Mouse (Mus musculus) left cerebral cortex, adult 18-20 months (tissue): ENCODE data around the gene Agap3. TPM values are rescaled to one million over a fixed set of nuclear protein-coding genes. Genes with fewer than 3 reads are reported as not detected.

Source experiments
- DNase-seq, 2 experiments: peaks; one replicate each; pipeline ENCODE4 v3.0.0; 2021 to 2022; ENCODE audit warnings: low spot score in 2 of 2, mixed read lengths in 1 of 2
- total RNA-seq, 2 experiments: library from RNA; stranded (reverse); gene quantifications; 2 replicates each; pipeline ENCODE4 v1.2.3; 2021

The Agap3 gene
- total RNA-seq, 2 experiments from 2014 or later, result 517 to 575 TPM

GRCm38 (mm10) chr5:24427981-24428402, 24.0 kb upstream of the Agap3 start:
- DNase-seq, result no peak

GRCm38 (mm10) chr5:24428596-24428995, 23.4 kb upstream of the Agap3 start:
- DNase-seq, result no peak

GRCm38 (mm10) chr5:24433993-24434392, 18.0 kb upstream of the Agap3 start:
- DNase-seq, result no peak

DNA sequence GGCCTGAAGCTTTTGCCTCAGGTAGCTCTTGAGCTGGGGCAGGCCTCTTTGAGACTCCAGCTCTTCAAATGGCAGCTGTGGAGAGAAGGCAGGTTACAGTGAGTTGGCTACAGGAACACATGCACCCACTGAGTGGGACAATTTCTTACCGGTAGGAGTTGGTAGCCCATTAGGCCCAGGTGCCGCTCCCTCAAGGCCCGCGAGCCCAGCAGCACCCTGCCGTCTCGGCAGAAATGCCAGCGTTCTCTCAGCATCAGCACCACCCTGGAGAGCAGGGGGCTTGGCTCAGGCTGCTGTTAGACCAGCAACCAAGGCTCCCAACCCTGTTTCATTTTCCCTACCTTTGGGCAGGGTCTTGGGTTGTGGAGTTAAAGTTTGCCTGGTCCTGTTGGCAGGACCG, 10.8 kb upstream of the Agap3 start:
- no peak for DNase-seq

- DNase-seq, result no peak
Observed at GRCm38 (mm10) chr5:24442029-24442428, 9.9 kb upstream of the Agap3 start.

DNA sequence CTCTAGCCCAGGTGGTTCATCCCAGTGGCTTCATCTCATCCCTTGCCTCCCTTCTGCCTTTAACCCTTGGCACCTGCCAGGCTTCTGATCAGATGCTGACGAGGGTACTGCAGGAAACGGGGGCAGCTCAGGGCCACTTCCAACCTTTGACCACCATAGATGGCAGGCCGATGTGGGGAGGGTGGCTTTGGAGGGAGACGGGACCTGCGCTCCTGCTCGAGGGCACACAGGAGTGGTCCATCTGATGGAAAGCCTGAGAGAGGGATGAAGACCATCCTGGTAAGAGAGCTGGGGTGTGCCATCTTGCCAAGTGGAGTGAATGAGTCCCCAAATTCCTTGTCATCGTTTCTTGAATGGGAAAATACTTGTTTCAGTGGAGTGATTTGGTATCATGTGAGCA, 8.8 kb upstream of the Agap3 start:
- DNase-seq, result no peak

GRCm38 (mm10) chr5:24443927-24444326, 8.1 kb upstream of the Agap3 start:
- DNase-seq, result no peak

DNA sequence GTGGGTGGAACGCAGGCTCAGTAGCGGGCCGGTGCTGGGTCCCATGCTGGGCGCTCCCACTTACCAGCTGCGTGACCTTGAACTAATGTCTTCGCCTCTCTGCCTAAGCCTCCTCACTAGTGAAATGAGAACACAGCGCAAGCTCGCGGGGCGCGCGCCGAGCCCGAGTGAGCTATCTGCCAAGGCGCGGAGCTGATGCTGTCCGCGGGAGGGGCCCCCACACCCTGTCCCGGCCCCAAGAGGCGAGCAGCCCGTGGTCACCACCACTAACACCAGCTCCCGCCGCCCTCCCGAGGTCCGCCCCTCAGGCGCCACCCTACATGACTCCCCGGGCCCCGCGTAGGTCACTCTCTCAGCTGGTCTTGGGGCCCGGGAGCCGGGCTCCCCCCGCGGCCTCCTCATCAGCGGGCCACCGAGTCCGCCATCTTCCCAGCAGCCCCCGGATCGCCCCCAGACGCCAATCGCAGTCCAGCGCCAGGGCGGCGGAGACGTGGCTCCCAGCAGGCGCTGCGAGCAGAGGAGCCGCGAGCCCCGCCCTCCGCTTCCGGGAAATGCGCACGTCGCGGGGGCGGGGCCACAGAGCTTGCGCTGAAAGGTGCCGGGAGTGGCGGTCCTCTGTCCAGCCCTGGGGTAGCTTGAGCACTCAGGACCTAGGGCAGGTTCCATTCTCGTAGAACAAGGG, 7.1 kb upstream of the Agap3 start, which contains the start of gene Fastk:
Gene Fastk, minus strand, starts transcription at position 542 of the 682 bp plus-strand sequence.
- peak; percentile 96 to 97 for DNase-seq

GRCm38 (mm10) chr5:24445428-24446080, 6.4 kb upstream of the Agap3 start:
- no peak for DNase-seq

DNA sequence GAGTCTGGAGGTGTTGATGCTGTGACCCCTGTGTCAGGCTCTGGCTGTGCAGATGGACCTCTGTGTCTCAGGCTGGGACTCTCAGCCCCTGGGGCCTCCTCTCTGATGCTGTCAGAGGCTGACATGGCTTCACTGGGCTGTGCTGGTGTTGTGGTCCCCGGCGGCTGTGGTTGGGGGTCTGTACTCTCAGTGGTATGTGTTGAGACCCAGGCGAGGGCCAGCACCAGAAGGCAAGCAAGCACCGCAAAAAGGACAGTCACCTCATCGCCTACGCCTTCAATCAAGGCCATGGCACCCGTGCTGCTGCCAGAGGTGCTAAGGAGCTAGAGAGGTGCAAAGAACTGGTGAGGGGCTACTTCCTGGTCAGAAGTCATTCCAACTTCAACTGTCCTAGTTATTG, 5.3 kb upstream of the Agap3 start:
- DNase-seq, result no peak

- DNase-seq, result peak; percentile 82 to 90
Observed at GRCm38 (mm10) chr5:24447624-24448298, 4.2 kb upstream of the Agap3 start, which contains the start of gene Tmub1. Gene Tmub1 (minus strand): TSS chr5:24447854.

- DNase-seq, result peak; percentile 77 to 89
Observed at GRCm38 (mm10) chr5:24451264-24452029, 530 bp upstream of the Agap3 start.

GRCm38 (mm10) chr5:24452691-24453233, 785 bp downstream of the Agap3 start:
- DNase-seq, result peak; percentile 41 to 56

- peak in 1 of 2 experiments; percentile 25 for DNase-seq
Observed at GRCm38 (mm10) chr5:24453283-24453984, 1.5 kb downstream of the Agap3 start.

DNA sequence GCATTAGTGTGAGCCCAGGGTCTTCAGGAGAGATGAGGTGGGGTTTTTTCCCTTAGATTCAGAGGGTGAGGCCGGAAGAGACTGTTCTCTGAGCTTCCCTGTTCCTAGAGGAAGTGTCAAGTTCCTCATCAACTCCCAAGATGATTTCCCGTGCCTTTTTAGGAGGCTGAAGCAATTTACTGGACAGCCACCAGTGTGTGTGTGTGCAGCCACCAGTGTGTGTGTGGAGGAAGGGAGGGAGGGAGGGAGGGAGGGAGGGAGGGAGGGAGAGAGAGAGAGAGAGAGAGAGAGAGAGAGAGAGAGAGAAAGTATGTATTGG, 2.0 kb downstream of the Agap3 start:
- no peak for DNase-seq

DNA sequence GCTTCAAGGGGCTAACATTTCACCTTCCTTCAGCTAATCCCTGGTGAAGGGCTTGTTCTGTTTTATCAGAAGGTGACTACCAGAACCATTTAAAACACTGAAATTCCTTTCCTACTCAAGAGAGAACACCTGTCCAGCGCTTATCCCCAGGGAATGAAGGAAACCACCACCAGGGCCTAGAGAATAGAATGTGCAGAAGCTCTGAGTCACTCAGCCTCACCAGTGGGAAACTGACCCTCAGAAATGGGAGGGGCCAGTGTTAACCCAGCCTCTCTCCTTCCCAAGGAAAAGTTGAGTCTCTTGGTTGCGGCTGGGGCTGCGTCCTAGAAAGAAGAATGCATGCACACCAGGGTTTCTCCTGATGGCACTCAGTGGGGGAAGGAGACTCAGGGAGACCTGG, 3.1 kb downstream of the Agap3 start:
- DNase-seq, result no peak

DNA sequence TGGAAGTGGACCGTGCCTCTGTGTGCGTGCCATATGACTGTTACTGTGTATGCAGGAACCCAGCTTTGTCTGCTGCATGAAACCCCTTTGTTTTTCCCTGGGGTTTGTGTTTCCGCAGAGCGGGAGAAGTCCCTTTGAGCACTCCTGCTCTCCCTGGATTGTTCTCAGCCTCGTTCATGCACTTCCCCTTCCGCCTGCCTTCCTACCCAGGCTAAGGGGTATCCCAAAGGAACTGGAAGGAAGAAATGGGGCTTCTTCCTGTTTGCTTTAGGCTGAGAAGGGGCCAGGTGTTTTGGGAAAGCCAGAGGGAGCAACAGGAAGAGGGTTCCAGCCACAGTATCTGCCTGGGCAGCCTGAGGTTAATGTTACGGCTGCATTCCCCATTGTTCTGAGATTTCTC, 3.6 kb downstream of the Agap3 start:
- DNase-seq, result no peak

- no peak for DNase-seq
Observed at GRCm38 (mm10) chr5:24466762-24467161, 14.8 kb downstream of the Agap3 start.

DNA sequence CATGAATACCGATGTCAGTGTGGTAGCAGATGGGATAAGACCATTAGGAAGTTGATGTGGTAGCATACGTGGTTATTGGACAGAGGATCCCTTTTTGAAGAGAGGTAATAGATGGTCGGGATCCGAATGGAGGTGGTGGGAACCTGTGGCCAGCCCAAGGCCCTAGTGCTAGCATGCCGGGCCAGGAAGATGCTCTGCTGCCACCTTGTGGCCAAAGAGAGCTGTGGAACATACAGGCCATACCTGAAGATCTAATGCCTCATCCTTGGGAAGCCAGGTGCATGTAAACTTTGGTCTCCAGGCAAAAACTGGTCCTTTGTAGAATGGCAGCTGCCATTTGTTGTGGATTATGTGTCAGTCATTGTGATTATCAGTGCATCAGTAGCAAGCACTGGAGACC, 18.6 kb downstream of the Agap3 start:
- DNase-seq, result peak; percentile 73 to 82

GRCm38 (mm10) chr5:24472884-24473619, 21.1 kb downstream of the Agap3 start:
- no peak for DNase-seq
